Mouse (Mus musculus): ENCODE data around the gene Nlrp5. TPM values are rescaled to one million over a fixed set of nuclear protein-coding genes. Genes with fewer than 3 reads are reported as not detected.
"Not testable (repeated sequence)": the region's sequence is repeated elsewhere in the genome, so short reads cannot be mapped to it uniquely, and the experiment has no call there.

The Nlrp5 gene
- total RNA-seq (2015; ENCODE audit: low replicate concordance) (not detected in 2 replicates), total RNA-seq (2017; ENCODE audit: low replicate concordance) (not detected in 2 replicates)

- ATAC-seq (replicated peaks; ENCODE audit: low FRiP score, poor library complexity, severe bottlenecking), result no peak
These were observed at the start of gene Nlrp5 for GRCm38 (mm10) chr7:23385589-23385988. TSS of gene Nlrp5 (plus strand) at chr7:23385889.

- ATAC-seq (replicated peaks; ENCODE audit: low FRiP score, poor library complexity, severe bottlenecking), result not testable (repeated sequence)
These were observed 27.4 kb upstream of the Nlrp5 start for GRCm38 (mm10) chr7:23358311-23358710.

- ATAC-seq (replicated peaks; ENCODE audit: low FRiP score, poor library complexity, severe bottlenecking), result not testable (repeated sequence)
These were observed 84.5 kb downstream of the Nlrp5 start for GRCm38 (mm10) chr7:23470201-23470600.

GRCm38 (mm10) chr7:23470832-23471231, 85.1 kb downstream of the Nlrp5 start:
- not testable (repeated sequence) for ATAC-seq (replicated peaks; ENCODE audit: low FRiP score, poor library complexity, severe bottlenecking)

- not testable (repeated sequence) for ATAC-seq (replicated peaks; ENCODE audit: low FRiP score, poor library complexity, severe bottlenecking)
These were observed 87.2 kb downstream of the Nlrp5 start for GRCm38 (mm10) chr7:23472886-23473285.

Other genes with a start within 250 kb of the Nlrp5 start
- not detected in 2 replicates for gene Gm10662, start 241.4 kb upstream of the Nlrp5 start, total RNA-seq (2015; ENCODE audit: low replicate concordance)
- gene Gm10662, start 241.4 kb upstream of the Nlrp5 start, total RNA-seq (2017; ENCODE audit: low replicate concordance), result not detected in 2 replicates
- not detected in 2 replicates for gene Vmn1r165, start 168.6 kb upstream of the Nlrp5 start, total RNA-seq (2015; ENCODE audit: low replicate concordance)
- gene Vmn1r165, start 168.6 kb upstream of the Nlrp5 start, total RNA-seq (2017; ENCODE audit: low replicate concordance), result not detected in 2 replicates
- not detected in 2 replicates for gene Vmn1r166, start 134.2 kb upstream of the Nlrp5 start, total RNA-seq (2015; ENCODE audit: low replicate concordance)
- not detected in 2 replicates for gene Vmn1r166, start 134.2 kb upstream of the Nlrp5 start, total RNA-seq (2017; ENCODE audit: low replicate concordance)
- gene Gm6902, start 107.0 kb upstream of the Nlrp5 start, total RNA-seq (2015; ENCODE audit: low replicate concordance), result not detected in 2 replicates
- not detected in 2 replicates for gene Gm6902, start 107.0 kb upstream of the Nlrp5 start, total RNA-seq (2017; ENCODE audit: low replicate concordance)
- not detected in 2 replicates for gene Nlrp4e, start 84.7 kb upstream of the Nlrp5 start, total RNA-seq (2015; ENCODE audit: low replicate concordance)
- not detected in 2 replicates for gene Nlrp4e, start 84.7 kb upstream of the Nlrp5 start, total RNA-seq (2017; ENCODE audit: low replicate concordance)
- gene Vmn1r167, start 121.3 kb downstream of the Nlrp5 start, total RNA-seq (2015; ENCODE audit: low replicate concordance), result not detected in 2 replicates
- gene Vmn1r167, start 121.3 kb downstream of the Nlrp5 start, total RNA-seq (2017; ENCODE audit: low replicate concordance), result not detected in 2 replicates
- gene Vmn1r168, start 153.8 kb downstream of the Nlrp5 start, total RNA-seq (2015; ENCODE audit: low replicate concordance), result not detected in 2 replicates
- 0.14 TPM in 1 of 2 replicates, not detected in the other for gene Vmn1r168, start 153.8 kb downstream of the Nlrp5 start, total RNA-seq (2017; ENCODE audit: low replicate concordance)
- not detected in 2 replicates for gene Vmn1r169, start 189.6 kb downstream of the Nlrp5 start, total RNA-seq (2015; ENCODE audit: low replicate concordance)
- not detected in 2 replicates for gene Vmn1r169, start 189.6 kb downstream of the Nlrp5 start, total RNA-seq (2017; ENCODE audit: low replicate concordance)
- gene Vmn1r170, start 220.3 kb downstream of the Nlrp5 start, total RNA-seq (2015; ENCODE audit: low replicate concordance), result not detected in 2 replicates
- gene Vmn1r170, start 220.3 kb downstream of the Nlrp5 start, total RNA-seq (2017; ENCODE audit: low replicate concordance), result not detected in 2 replicates
- not detected in 2 replicates for gene Vmn1r171, start 244.8 kb downstream of the Nlrp5 start, total RNA-seq (2015; ENCODE audit: low replicate concordance)
- not detected in 2 replicates for gene Vmn1r171, start 244.8 kb downstream of the Nlrp5 start, total RNA-seq (2017; ENCODE audit: low replicate concordance)

All from erythroblast, adult 5-6 weeks (primary cell).